Mouse (Mus musculus) heart, postnatal 10 days (tissue): ENCODE results near the gene Dedd. TPM values are rescaled to one million over a fixed set of nuclear protein-coding genes. Genes with fewer than 3 reads are reported as not detected.
"Not testable (repeated sequence)": the region's sequence is repeated elsewhere in the genome, so short reads cannot be mapped to it uniquely, and the experiment has no call there.

ENCODE experiments used
- DNase-seq, 2 experiments: peaks; one replicate each; pipeline ENCODE4 v3.0.0; 2021
- intact Hi-C: fragments of 180-260 bp; cut with DNase I; formaldehyde crosslinking; loops from one replicate; pipeline ENCODE4 v1.15.1; 2025
- total RNA-seq, 2 experiments: library from RNA; stranded (reverse); gene quantifications; 2 replicates each; pipeline ENCODE4 v1.2.3; 2021

The Dedd gene
- total RNA-seq, 2 experiments from 2014 or later = 23.6 to 26.3 TPM

- no peak for DNase-seq
- intact Hi-C loops = no loop called here
These were observed 30.7 kb upstream of the Dedd start for GRCm38 (mm10) chr1:171298226-171298625.

GRCm38 (mm10) chr1:171306157-171306556 is 22.8 kb upstream of the Dedd start:
- DNase-seq, intact Hi-C loops: not testable (repeated sequence)

- DNase-seq = no peak
- intact Hi-C loops = no loop called here
These were observed 19.6 kb upstream of the Dedd start for GRCm38 (mm10) chr1:171309321-171309720.

- intact Hi-C loops = loop anchor here (2.0 kb wide), 1 partner anchor 61 kb away; no protein-coding TSS in a partner anchor
These were observed 9.2 kb upstream of the Dedd start for GRCm38 (mm10) chr1:171319748-171320147.

GRCm38 (mm10) chr1:171320151-171320550 is 8.8 kb upstream of the Dedd start:
- intact Hi-C loops = loop anchor here (2.0 kb wide), 1 partner anchor 61 kb away; no protein-coding TSS in a partner anchor
- DNase-seq = no peak

More at GRCm38 (mm10) chr1:171319748-171320147, 9.2 kb upstream of the Dedd start:
- DNase-seq = no peak

GRCm38 (mm10) chr1:171321415-171321814 is 7.5 kb upstream of the Dedd start:
- peak in 1 of 2 experiments; percentile 51 for DNase-seq
- intact Hi-C loops = loop anchor here (1.0 to 2.0 kb wide), 2 partner anchors 36 to 59 kb away; no protein-coding TSS in a partner anchor

- DNase-seq = no peak
- intact Hi-C loops = no loop called here
These were observed 6.9 kb upstream of the Dedd start for GRCm38 (mm10) chr1:171322012-171322411.

GRCm38 (mm10) chr1:171325571-171325970 is 3.4 kb upstream of the Dedd start:
- DNase-seq = no peak
- intact Hi-C loops = no loop called here

GRCm38 (mm10) chr1:171326588-171326987 is 2.4 kb upstream of the Dedd start:
- DNase-seq, intact Hi-C loops: not testable (repeated sequence)

GRCm38 (mm10) chr1:171328244-171328643 is 701 bp upstream of the Dedd start:
- intact Hi-C loops = loop anchor here (2.0 kb wide), 1 partner anchor 33 kb away; the partner anchor contains the start of gene Ufc1

GRCm38 (mm10) chr1:171329433-171330215 is 679 bp downstream of the Dedd start:
- intact Hi-C loops = loop anchor here (2.0 kb wide), 1 partner anchor 35 kb away; the partner anchor contains the start of gene Ufc1
- no peak for DNase-seq

More at GRCm38 (mm10) chr1:171328244-171328643, 701 bp upstream of the Dedd start:
- peak in 1 of 2 experiments; percentile 27 for DNase-seq

GRCm38 (mm10) chr1:171330216-171330560 is 1.2 kb downstream of the Dedd start:
- DNase-seq = peak in 1 of 2 experiments; percentile 36
- intact Hi-C loops = no loop called here

GRCm38 (mm10) chr1:171342262-171343207 is 13.6 kb downstream of the Dedd start:
- intact Hi-C loops = no loop called here
- DNase-seq = no peak

- intact Hi-C loops = no loop called here
- peak; percentile 32 to 46 for DNase-seq
These were observed 15.2 kb downstream of the Dedd start for GRCm38 (mm10) chr1:171343922-171344677.

GRCm38 (mm10) chr1:171344715-171345114 is 15.8 kb downstream of the Dedd start:
- DNase-seq = no peak
- intact Hi-C loops = no loop called here

- intact Hi-C loops = no loop called here
- peak; percentile 92 to 95 for DNase-seq
These were observed 16.5 kb downstream of the Dedd start, which contains the start of the genes Nit1 and Pfdn2 for GRCm38 (mm10) chr1:171345225-171346094. TSS of gene Nit1 (minus strand) at chr1:171345646. TSS of gene Pfdn2 (plus strand) at chr1:171345670.

- intact Hi-C loops = no loop called here
- DNase-seq = no peak
These were observed 17.1 kb downstream of the Dedd start for GRCm38 (mm10) chr1:171346095-171346450.

GRCm38 (mm10) chr1:171348665-171349064 is 19.7 kb downstream of the Dedd start:
- DNase-seq = peak in 1 of 2 experiments; percentile 22
- intact Hi-C loops = no loop called here

GRCm38 (mm10) chr1:171349210-171349609 is 20.3 kb downstream of the Dedd start:
- no peak for DNase-seq
- intact Hi-C loops = no loop called here
